Mouse (Mus musculus): ENCODE measurements at regions not wholly inside any gene's neighbourhood (a gene's known extent, or its start where the extent isn't known, plus 50 kb on each side); places are given as distances from the start of the nearest gene placed in this dataset.

DNA sequence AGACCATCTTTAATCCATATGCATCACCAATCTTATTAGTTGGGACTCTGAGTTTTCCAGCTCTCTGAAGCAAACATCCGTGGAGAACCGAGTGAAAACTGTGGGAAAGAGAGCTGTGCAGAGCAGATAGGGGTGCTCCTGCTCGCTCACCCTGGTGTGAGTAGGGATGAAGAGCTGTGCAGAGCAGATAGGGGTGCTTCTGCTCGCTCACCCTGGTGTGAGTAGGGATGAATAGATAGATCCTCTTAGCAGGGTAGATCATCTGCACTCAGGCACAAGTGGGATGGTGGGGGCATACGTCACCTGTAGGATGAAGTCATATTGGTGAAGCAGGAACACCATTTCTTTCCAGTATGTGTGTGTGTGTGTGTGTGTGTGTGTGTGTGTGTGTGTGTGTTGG lies 50.6 kb upstream of the Slc1a3 start:
- TF ChIP-seq POLR2A (IDR thresholded peaks at IDR 0.05; ENCODE audit: insufficient read depth, low read depth, low read length) (no peak), EP300 (IDR thresholded peaks at IDR 0.05; ENCODE audit: insufficient read depth, low read depth, low read length) (no peak)
